Mouse (Mus musculus): ENCODE results near the gene Nova1. TPM values are rescaled to one million over a fixed set of nuclear protein-coding genes. Genes with fewer than 3 reads are reported as not detected.

Gene Nova1
- total and polyA plus RNA-seq, 3 experiments = 0.46 to 2.3 TPM; not detected in 1

GRCm38 (mm10) chr12:46676341-46676740, 142.4 kb downstream of the Nova1 start:
- Histone ChIP-seq H3K4me1 (ENCODE audit: control insufficient read depth in 1 of 2, insufficient read depth in 2 of 2, low read length in 2 of 2) (no peaks in the 10 kb centered on the region), H3K9ac (ENCODE audit: control insufficient read depth, low read depth, low read length, poor library complexity, severe bottlenecking) (no peak overlapping the region), H3K4me3 (ENCODE audit: control insufficient read depth in 1 of 2, insufficient read depth in 1 of 2, low read depth in 2 of 2, low read length in 2 of 2) (no peak overlapping the region), H3K27ac (ENCODE audit: control insufficient read depth, low read depth, low read length) (no peak overlapping the region), H3K9me3 (replicated peaks; ENCODE audit: insufficient read depth, low read length) (no peaks in the 10 kb centered on the region), H3K36me3 (ENCODE audit: control insufficient read depth in 1 of 2, insufficient read depth in 2 of 2, low read length in 2 of 2) (no peaks in the 10 kb centered on the region), H3K79me2 (ENCODE audit: control insufficient read depth, insufficient read depth, low read length, poor library complexity) (no peaks in the 10 kb centered on the region), H3K27me3 (ENCODE audit: control insufficient read depth in 1 of 2, insufficient read depth in 2 of 2, low read length in 2 of 2) (no peaks in the 10 kb centered on the region)
- TF ChIP-seq MAZ (IDR thresholded peaks at IDR 0.05; ENCODE audit: low read depth, low read length) (no peak), RCOR1 (IDR thresholded peaks at IDR 0.05; ENCODE audit: low read depth, low read length) (no peak), NRF1 (IDR thresholded peaks at IDR 0.05; ENCODE audit: insufficient read depth, low read depth, low read length, poor library complexity, severe bottlenecking) (no peak), SIN3A (IDR thresholded peaks at IDR 0.05; ENCODE audit: low read length) (no peak), UBTF (IDR thresholded peaks at IDR 0.05; ENCODE audit: borderline replicate concordance, insufficient read depth, low read depth, low read length) (no peak), BHLHE40 (IDR thresholded peaks at IDR 0.05; ENCODE audit: borderline replicate concordance, low read depth, low read length) (no peak), ZMIZ1 (IDR thresholded peaks at IDR 0.05; ENCODE audit: low read depth, low read length) (no peak), KAT2A (conservative IDR thresholded peaks at IDR 0.05; ENCODE audit: low read depth, low read length) (no peak), GATA1 (IDR thresholded peaks at IDR 0.05; ENCODE audit: low read depth, low read length) (no peak)
- DNase-seq (ENCODE audit: low read depth, low spot score) = no peak

GRCm38 (mm10) chr12:46666706-46667105, 152.0 kb downstream of the Nova1 start:
- Histone ChIP-seq H3K4me3 (ENCODE audit: control insufficient read depth in 1 of 2, insufficient read depth in 1 of 2, low read depth in 2 of 2, low read length in 2 of 2) (no peak overlapping the region), H3K9ac (ENCODE audit: control insufficient read depth, low read depth, low read length, poor library complexity, severe bottlenecking) (no peak overlapping the region), H3K27ac (ENCODE audit: control insufficient read depth, low read depth, low read length) (no peak overlapping the region), H3K27me3 (ENCODE audit: control insufficient read depth in 1 of 2, insufficient read depth in 2 of 2, low read length in 2 of 2) (no peaks in the 10 kb centered on the region), H3K9me3 (replicated peaks; ENCODE audit: insufficient read depth, low read length) (no peaks in the 10 kb centered on the region), H3K4me1 (ENCODE audit: control insufficient read depth in 1 of 2, insufficient read depth in 2 of 2, low read length in 2 of 2) (no peaks in the 10 kb centered on the region), H3K79me2 (ENCODE audit: control insufficient read depth, insufficient read depth, low read length, poor library complexity) (no peaks in the 10 kb centered on the region), H3K36me3 (ENCODE audit: control insufficient read depth in 1 of 2, insufficient read depth in 2 of 2, low read length in 2 of 2) (no peaks in the 10 kb centered on the region)
- no peak for TF ChIP-seq E2F4 (IDR thresholded peaks at IDR 0.05; ENCODE audit: borderline replicate concordance, low read depth, low read length)
- TF ChIP-seq GABPA (IDR thresholded peaks at IDR 0.05; ENCODE audit: low read depth, low read length) = no peak
- no peak for TF ChIP-seq MEF2A (IDR thresholded peaks at IDR 0.05; ENCODE audit: extremely low read depth, insufficient replicate concordance, low read depth, low read length, poor library complexity, severe bottlenecking)
- TF ChIP-seq MAFK (IDR thresholded peaks at IDR 0.05; ENCODE audit: borderline replicate concordance, low read depth, low read length) = no peak
- no peak for TF ChIP-seq POLR2AphosphoS5 (IDR thresholded peaks at IDR 0.05; ENCODE audit: borderline replicate concordance, low read depth, low read length)
- no peak for TF ChIP-seq NELFE (IDR thresholded peaks at IDR 0.05; ENCODE audit: low read depth, low read length)
- no peak for TF ChIP-seq GATA1 (IDR thresholded peaks at IDR 0.05; ENCODE audit: low read depth, low read length)
- TF ChIP-seq ETS1 (IDR thresholded peaks at IDR 0.05; ENCODE audit: low read depth, low read length) = no peak
- no peak for TF ChIP-seq EP300 (IDR thresholded peaks at IDR 0.05; ENCODE audit: low read depth in 1 of 2, low read length in 2 of 2)
- TF ChIP-seq SIN3A (IDR thresholded peaks at IDR 0.05; ENCODE audit: low read length) = no peak
- TF ChIP-seq ZC3H11A (IDR thresholded peaks at IDR 0.05; ENCODE audit: low read depth, low read length) = no peak
- no peak for TF ChIP-seq ZMIZ1 (IDR thresholded peaks at IDR 0.05; ENCODE audit: low read depth, low read length)
- TF ChIP-seq MAX (IDR thresholded peaks at IDR 0.05; ENCODE audit: low read length) = no peak
- no peak for TF ChIP-seq TBP (IDR thresholded peaks at IDR 0.05; ENCODE audit: low read depth, low read length)
- TF ChIP-seq CHD2 (IDR thresholded peaks at IDR 0.05; ENCODE audit: low read length) = no peak
- no peak for DNase-seq (ENCODE audit: low read depth, low spot score)
